Mouse (Mus musculus): ENCODE measurements around the gene Lsm3.

Gene Lsm3

GRCm38 (mm10) chr6:91509326-91509725 is 6.4 kb upstream of the Lsm3 start:
- DNase-seq (ENCODE audit: extremely low spot score, low spot score), result peak; percentile 65

- DNase-seq (ENCODE audit: extremely low spot score, low spot score), result no peak
Observed at GRCm38 (mm10) chr6:91510211-91510610, 5.5 kb upstream of the Lsm3 start.

- no peak for DNase-seq (ENCODE audit: extremely low spot score, low spot score)
Observed at GRCm38 (mm10) chr6:91514135-91514534, 1.6 kb upstream of the Lsm3 start.

GRCm38 (mm10) chr6:91514737-91515362 is 878 bp upstream of the Lsm3 start:
- DNase-seq (ENCODE audit: extremely low spot score, low spot score), result peak; percentile 14

DNA sequence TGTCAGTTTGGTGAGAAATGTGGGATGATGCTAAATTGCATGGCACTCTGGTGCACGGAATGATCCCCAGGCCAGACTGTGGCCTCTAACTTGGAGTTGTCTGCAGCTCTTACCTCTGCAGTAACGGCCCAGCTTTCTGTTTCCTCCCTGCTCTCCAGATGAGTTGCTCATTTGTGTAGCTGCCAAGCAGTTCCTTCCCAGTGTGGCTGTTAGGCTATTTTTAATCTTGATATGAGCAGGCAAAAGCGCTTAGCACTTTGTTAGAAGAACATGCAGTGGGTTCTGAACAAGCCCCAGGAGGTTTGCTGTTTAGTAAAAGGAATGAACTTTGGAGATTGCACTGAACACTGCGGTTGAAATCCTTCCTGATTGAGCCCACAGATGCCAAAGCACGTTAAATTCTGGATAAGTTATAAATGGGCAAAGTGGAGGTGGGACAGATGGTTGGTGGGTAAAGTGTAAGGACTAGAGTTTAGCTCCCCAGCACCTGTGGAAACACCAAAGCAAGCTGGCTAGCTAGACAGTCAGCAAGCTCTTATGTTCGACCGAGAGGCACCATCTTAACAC is 2.8 kb downstream of the Lsm3 start:
- no peak for DNase-seq (ENCODE audit: extremely low spot score, low spot score)

- no peak for DNase-seq (ENCODE audit: extremely low spot score, low spot score)
Observed at GRCm38 (mm10) chr6:91522816-91523215, 7.1 kb downstream of the Lsm3 start.

DNA sequence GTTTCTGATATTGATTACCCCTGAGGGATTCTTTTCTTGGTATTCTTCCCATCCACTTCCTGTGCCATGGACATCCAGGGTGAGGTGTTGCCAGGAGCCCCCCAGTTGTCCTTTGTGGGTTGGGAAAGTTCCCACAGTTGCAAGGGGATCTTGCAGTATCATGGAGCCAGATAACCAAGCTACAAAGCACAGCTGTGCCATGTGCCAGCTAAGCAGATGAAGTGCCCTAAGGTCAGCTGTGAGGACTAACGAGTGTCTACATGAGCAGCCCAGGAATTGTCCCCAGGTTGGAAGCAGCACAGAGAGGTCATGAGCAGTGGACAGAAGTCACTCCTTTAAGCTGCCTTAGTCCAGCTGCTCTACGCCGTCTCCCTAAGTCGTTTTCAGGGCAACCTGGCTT is 9.8 kb downstream of the Lsm3 start:
- DNase-seq (ENCODE audit: extremely low spot score, low spot score), result no peak

GRCm38 (mm10) chr6:91527227-91527860 is 11.6 kb downstream of the Lsm3 start:
- no peak for DNase-seq (ENCODE audit: extremely low spot score, low spot score)

DNA sequence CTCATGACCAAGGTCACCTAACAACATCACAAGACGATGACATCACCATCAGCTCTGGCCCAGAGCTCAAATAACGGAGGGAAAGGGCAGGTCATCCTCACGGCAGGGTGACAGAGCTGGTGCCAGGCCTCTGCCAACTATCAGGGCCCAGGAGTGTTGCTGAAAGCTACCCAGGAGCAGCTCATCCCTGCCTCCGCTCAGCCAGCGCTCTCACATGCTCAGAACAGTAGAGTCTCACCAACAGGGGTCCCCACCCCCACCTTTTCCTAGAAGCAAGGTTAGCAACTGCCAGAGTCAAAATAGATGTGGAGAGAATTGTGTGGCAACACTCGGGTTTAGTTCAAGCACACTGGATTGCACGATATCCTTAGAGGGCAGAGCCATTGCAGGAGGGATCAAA is 12.5 kb downstream of the Lsm3 start:
- no peak for DNase-seq (ENCODE audit: extremely low spot score, low spot score)

DNA sequence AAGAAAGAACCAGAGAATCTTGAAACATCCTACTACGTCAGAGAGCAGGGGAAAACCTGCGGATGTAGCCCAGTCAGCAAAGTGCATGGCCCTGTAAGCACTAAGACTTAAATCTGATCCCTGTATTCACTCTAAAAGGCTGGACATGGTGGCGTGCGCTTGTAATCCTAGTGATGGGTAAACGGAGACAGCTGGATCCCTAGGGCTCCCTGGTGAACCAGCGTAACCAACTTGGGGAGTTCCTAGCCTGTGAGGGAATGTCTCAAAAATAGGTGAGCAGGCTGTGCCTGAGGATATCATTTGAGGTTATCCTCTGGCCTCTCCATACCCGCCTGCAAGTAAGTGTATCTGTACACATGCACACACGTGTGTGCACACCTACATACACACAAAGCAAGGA is 14.9 kb downstream of the Lsm3 start:
- DNase-seq (ENCODE audit: extremely low spot score, low spot score), result no peak

- no peak for DNase-seq (ENCODE audit: extremely low spot score, low spot score)
Observed at GRCm38 (mm10) chr6:91531276-91531675, 15.5 kb downstream of the Lsm3 start.

- no peak for DNase-seq (ENCODE audit: extremely low spot score, low spot score)
Observed at GRCm38 (mm10) chr6:91532661-91533060, 16.9 kb downstream of the Lsm3 start.

GRCm38 (mm10) chr6:91533359-91533758 is 17.6 kb downstream of the Lsm3 start:
- DNase-seq (ENCODE audit: extremely low spot score, low spot score), result peak; percentile 16

DNA sequence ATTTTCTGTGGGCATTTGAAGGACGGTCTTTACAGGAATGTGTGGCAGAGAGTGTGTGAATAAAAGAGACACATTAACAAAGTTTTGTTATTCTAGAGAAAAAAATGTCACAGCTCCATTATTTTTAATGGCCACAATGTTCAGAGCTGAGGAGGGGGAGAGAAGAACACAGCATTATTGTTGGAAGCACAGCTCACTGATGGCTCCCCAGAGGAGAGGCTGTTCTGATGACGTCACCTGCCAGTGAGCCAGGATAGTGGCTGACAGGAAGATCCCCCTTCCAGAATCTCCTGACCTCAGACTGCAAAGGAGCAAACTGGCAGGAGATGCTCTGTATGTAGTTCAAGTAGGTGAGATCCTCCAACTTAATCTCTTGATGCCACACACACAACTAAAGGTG is 18.0 kb downstream of the Lsm3 start:
- no peak for DNase-seq (ENCODE audit: extremely low spot score, low spot score)

DNA sequence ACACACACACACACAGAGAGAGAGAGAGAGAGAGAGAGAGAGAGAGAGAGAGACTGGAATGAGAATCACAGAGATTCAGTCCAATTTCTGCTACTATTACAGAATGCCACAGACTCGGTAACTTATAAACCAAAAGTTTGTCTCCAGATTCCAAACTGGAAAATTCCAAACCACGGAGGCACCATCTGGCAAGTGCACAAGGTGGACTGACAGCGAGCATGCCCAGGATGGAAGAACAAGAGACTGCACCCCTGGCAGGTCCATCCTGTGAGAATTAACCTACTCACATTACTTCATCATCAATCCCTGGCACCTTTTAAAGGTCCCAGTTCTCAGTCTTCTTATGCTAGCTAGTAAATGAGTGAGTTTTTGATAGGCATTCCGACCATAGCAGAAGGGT is 18.5 kb downstream of the Lsm3 start:
- DNase-seq (ENCODE audit: extremely low spot score, low spot score), result no peak

GRCm38 (mm10) chr6:91535231-91535630 is 19.5 kb downstream of the Lsm3 start:
- no peak for DNase-seq (ENCODE audit: extremely low spot score, low spot score)

DNA sequence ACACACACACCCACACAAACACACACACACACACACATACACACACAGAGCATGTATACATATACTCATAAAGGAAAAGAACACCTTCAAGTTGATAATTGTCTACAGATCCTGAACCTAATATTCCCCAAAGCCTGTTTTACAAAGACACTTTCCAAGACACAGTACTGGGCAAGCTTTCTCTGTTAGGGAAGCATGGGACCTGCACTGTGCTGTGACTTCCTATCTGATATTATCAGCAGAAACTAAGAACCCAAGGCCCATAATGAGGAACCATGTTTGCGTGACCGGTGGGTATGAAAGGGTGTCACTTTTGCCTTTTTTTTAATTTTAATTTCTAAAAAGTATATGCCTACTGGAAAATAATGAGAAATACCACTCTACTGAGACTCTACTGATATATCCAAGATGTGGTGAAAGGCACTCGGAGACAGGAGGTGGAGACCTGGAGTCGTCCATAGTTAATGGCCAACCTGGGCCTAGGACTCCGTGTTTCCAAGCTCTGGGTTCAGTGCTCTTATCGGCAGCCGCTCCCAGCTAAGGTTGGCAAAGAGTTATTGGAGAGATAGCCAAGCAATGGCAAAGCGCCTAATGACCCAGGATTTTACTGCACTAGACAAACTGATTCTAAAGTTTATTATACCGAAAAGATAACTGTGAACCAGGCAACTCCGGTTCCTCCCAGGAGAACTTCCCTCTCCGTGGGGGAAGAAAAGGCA is 20.5 kb downstream of the Lsm3 start:
- no peak for DNase-seq (ENCODE audit: extremely low spot score, low spot score)

DNA sequence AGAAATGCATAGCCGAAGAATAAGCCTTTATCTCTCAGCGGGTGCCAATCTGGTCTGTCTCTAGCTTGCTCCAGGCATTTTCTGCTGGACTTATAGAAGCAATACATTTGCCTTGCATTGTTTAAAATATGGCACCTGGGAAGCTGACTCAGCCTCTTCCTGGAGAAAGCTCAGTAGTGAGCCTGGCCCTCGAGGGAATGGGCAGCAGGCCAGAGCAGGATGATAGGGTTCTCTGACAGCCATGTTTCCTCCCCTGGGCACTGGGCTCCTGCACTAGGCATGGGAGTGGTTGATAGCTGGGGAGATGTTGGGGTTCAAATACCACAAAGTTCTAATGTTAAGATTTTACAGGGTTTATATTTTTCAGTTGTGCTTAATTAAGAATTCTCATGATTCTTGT is 25.5 kb downstream of the Lsm3 start:
- DNase-seq (ENCODE audit: extremely low spot score, low spot score), result no peak

DNA sequence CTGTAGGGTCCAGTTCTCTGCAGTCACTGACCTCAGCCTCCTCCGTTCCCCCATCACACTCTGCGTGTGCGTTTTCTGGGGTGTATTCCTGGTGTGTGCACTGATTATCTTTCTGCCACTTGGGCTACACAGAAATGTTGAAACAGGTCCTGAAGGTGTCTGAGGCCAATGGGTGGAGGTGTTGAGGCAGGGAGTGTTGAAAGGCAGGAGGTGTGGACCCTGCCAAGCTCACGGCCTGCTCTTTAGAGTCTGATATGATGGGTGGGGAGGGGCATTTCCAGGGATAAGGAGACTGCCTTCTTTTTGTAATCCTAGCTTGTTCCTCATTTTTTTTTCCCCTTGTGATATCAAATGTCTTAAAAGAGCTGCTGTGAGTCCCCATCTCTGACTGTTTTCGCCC is 27.3 kb downstream of the Lsm3 start:
- DNase-seq (ENCODE audit: extremely low spot score, low spot score), result no peak

DNA sequence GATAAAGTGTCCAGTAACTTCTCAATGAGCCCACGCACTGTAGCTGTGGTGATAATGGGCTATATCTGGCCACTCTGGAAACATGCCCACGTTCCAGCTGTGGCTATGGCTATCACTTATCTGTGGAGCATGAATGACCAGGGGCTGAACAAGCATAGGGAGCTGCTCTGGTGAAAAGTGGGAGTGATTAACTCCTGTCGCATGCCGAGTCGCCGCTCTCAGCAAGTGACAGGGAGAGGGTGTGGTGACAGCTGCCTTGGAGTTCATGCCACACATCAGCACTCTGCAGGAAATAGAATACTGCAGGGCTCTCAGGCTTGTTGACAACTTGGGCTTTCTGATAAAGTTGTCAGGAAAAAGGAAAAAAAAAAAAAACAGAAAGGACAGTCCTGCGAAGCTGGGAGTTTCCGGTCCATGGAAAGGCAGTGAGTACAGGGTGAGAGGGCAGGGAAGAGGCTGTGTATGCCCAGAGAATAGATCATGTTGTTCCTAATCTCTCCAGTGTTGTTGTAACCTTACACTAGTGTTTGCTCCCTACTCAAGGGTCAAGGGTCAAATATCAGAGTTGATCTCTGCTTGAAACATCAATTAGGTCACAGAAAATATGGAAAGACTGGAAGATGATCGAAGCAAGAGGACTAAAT is 30.6 kb downstream of the Lsm3 start:
- DNase-seq (ENCODE audit: extremely low spot score, low spot score), result no peak

DNA sequence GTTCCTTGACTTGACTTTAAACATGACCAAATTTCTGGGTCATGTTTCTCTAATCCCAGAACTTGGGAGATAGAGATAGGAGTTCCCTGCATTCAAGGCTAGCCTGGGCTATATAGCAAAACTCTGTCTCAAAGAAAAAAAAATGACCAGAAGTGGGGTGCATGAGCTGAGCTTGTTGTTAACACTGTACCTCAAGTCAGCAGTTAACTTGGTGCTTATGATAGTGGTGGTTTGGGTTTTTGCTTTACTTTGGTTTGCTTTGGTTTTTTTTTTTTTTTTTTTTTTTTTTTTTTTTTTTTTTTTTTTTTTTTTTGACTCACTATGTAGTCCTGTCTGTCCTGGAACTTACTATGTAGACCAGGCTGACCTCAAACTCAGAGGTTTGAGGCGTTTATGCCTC is 31.6 kb downstream of the Lsm3 start:
- no peak for DNase-seq (ENCODE audit: extremely low spot score, low spot score)

GRCm38 (mm10) chr6:91549621-91550020 is 33.9 kb downstream of the Lsm3 start:
- peak; percentile 40 for DNase-seq (ENCODE audit: extremely low spot score, low spot score)

Measured in neural tube, embryonic 10.5 days (tissue).